20 mouse cellular contexts compared by ENCODE assay signal in genomic region chr12:84814663-84815325, GRCm38 (mm10). TPM values are rescaled to one million over a fixed set of nuclear protein-coding genes. Genes with fewer than 3 reads are reported as not detected.
A peak's percentile ranks its signal among the peaks of the same experiment; 100 is the strongest.
DNase-seq lines count a peak whose midpoint lies in the region; ATAC-seq and TF ChIP-seq lines count a peak whose summit lies in the region.
"Had no signal": no experiment of that assay in that cellular context is flagged by ENCODE, and none has a peak within 500 bp of the region (broad histone marks: within the 10 kb centered on the region; RNA-seq: fewer than 3 reads in every experiment).

No protein-coding gene starts in this region.

- H3K27me3 ChIP-seq in lung, postnatal 0 days (replicated peaks; ENCODE audit: insufficient read depth, low read length): no peaks in the 10 kb centered on the region
- no peaks in the 10 kb centered on the region for H3K27me3 ChIP-seq in stomach, postnatal 0 days (ENCODE audit: control insufficient read depth, insufficient read depth, low read length)
- H3K27me3 ChIP-seq: forebrain, embryonic 13.5 days; hindbrain, embryonic 12.5 days had no signal

- DNase-seq in lung, adult 18-20 months: peak; percentile 60 to 80
- DNase-seq in lung, adult 2 months: no peak
- peak; percentile 82 for DNase-seq in lung, postnatal 0 days (ENCODE audit: low spot score)
- peak; percentile 72 for DNase-seq in lung, postnatal 36 days
- peak; percentile 63 for DNase-seq in stomach, postnatal 0 days (ENCODE audit: low spot score)
- no peak for DNase-seq in kidney, postnatal 25 days
- no peak for DNase-seq in cerebellum, postnatal 36 days
- no peak for DNase-seq in retina, embryonic 14.5 days (ENCODE audit: low spot score)
- DNase-seq: adrenal gland, adult 2 months; adrenal gland, postnatal 36 days; cerebellum, adult 11-12 months; cerebellum, adult 9-10 months; gastrocnemius, postnatal 36 days; heart, adult 11 months; heart, postnatal 4 days had no signal

- TF ChIP-seq POLR2A in lung, adult 2 months (IDR thresholded peaks at IDR 0.05; ENCODE audit: borderline replicate concordance, extremely low read depth, low read depth, low read length): no peak

- H3K4me2 ChIP-seq in lung, postnatal 0 days (replicated peaks; ENCODE audit: low read depth, low read length): no peak overlapping the region
- no peak overlapping the region for H3K4me2 ChIP-seq in stomach, postnatal 0 days (replicated peaks; ENCODE audit: low read depth)
- H3K4me2 ChIP-seq: forebrain, embryonic 13.5 days; heart, embryonic 13.5 days; hindbrain, embryonic 12.5 days had no signal

- peak overlapping the region; percentile 64; the same call in 1 of the 2 replicates for H3K27ac ChIP-seq in lung, postnatal 0 days (ENCODE audit: low read length)
- H3K27ac ChIP-seq in stomach, postnatal 0 days (replicated peaks): peak overlapping the region; percentile 73
- H3K27ac ChIP-seq: embryonic facial prominence, embryonic 10.5 days; forebrain, embryonic 13.5 days; heart, embryonic 13.5 days; hindbrain, embryonic 12.5 days had no signal

- no peak overlapping the region for H3K4me3 ChIP-seq in lung, adult 2 months (replicated peaks; ENCODE audit: extremely low read depth, low read depth, low read length)
- H3K4me3 ChIP-seq in lung, postnatal 0 days (ENCODE audit: low read depth, low read length): no peak overlapping the region
- no peak overlapping the region for H3K4me3 ChIP-seq in stomach, postnatal 0 days (ENCODE audit: low read depth, low read length)
- H3K4me3 ChIP-seq: embryonic facial prominence, embryonic 10.5 days; forebrain, embryonic 13.5 days; heart, embryonic 13.5 days; hindbrain, embryonic 12.5 days had no signal

- 63% methylated on average over 3 of the region's 3 CpGs for WGBS in lung, adult 2 months
- 56% methylated on average over 3 of the region's 3 CpGs for whole genome bisulfite sequencing in lung, postnatal 0 days
- 39% methylated on average over 3 of the region's 3 CpGs for WGBS in stomach, postnatal 0 days

- no peaks in the 10 kb centered on the region for H3K36me3 ChIP-seq in lung, postnatal 0 days (ENCODE audit: insufficient read depth, low read length)
- H3K36me3 ChIP-seq in stomach, postnatal 0 days (ENCODE audit: control insufficient read depth, insufficient read depth, low read length): no peaks in the 10 kb centered on the region
- H3K36me3 ChIP-seq: embryonic facial prominence, embryonic 10.5 days; heart, embryonic 13.5 days; hindbrain, embryonic 12.5 days had no signal

- peak; percentile 78 for ATAC-seq in lung, postnatal 0 days
- peak; percentile 87 for ATAC-seq in stomach, postnatal 0 days (ENCODE audit: low FRiP score, low TSS enrichment)
- ATAC-seq: forebrain, embryonic 13.5 days; hindbrain, embryonic 16.5 days had no signal

- no peak for TF ChIP-seq EP300 in lung, postnatal 0 days (IDR thresholded peaks at IDR 0.05)
- no peak for TF ChIP-seq EP300 in stomach, postnatal 0 days (optimal IDR thresholded peaks at IDR 0.05)

- no peak overlapping the region for H3K9ac ChIP-seq in lung, postnatal 0 days (replicated peaks; ENCODE audit: low read depth)
- H3K9ac ChIP-seq in stomach, postnatal 0 days (ENCODE audit: low read length): no peak overlapping the region
- H3K9ac ChIP-seq: forebrain, embryonic 13.5 days; heart, embryonic 13.5 days; hindbrain, embryonic 12.5 days had no signal

- no peak for TF ChIP-seq CTCF in lung, adult 2 months (IDR thresholded peaks at IDR 0.05; ENCODE audit: insufficient read depth, low read length)
- no peak for TF ChIP-seq CTCF in lung, postnatal 0 days (IDR thresholded peaks at IDR 0.05)
- TF ChIP-seq CTCF in stomach, postnatal 0 days (IDR thresholded peaks at IDR 0.05; ENCODE audit: low read depth): no peak

- H3K4me1 ChIP-seq in lung, adult 2 months (ENCODE audit: control insufficient read depth, insufficient read depth, low read length): no peaks in the 10 kb centered on the region; the same call in 1 of the 2 replicates
- H3K4me1 ChIP-seq in lung, postnatal 0 days (ENCODE audit: insufficient read depth, low read depth, low read length): peaks cover 6% of the 10 kb centered on the region
- no peaks in the 10 kb centered on the region for H3K4me1 ChIP-seq in stomach, postnatal 0 days (replicated peaks; ENCODE audit: control insufficient read depth, insufficient read depth)
- H3K4me1 ChIP-seq: embryonic facial prominence, embryonic 10.5 days; forebrain, embryonic 13.5 days; hindbrain, embryonic 12.5 days had no signal

- no peaks in the 10 kb centered on the region for H3K9me3 ChIP-seq in lung, postnatal 0 days (ENCODE audit: low read length)
- H3K9me3 ChIP-seq in stomach, postnatal 0 days (ENCODE audit: control insufficient read depth, low read length): no peaks in the 10 kb centered on the region
- H3K9me3 ChIP-seq: embryonic facial prominence, embryonic 10.5 days; forebrain, embryonic 13.5 days; heart, embryonic 13.5 days; hindbrain, embryonic 12.5 days had no signal

RNA-seq across cellular contexts. Expression of gene Isca2, which starts 41.7 kb away (rescaled TPM):
- 28.0 and 34.2 TPM in 2 replicates for polyA plus RNA-seq in lung, adult 2 months (2012; rRNA removed)
- 103 and 105 TPM in 2 replicates for polyA plus RNA-seq in lung, postnatal 0 days (2015; fragmentation: Nextera tagmentation; extraction: Ambion mirVana)
- 73.0 and 75.2 TPM in 2 replicates for polyA plus RNA-seq in stomach, postnatal 0 days (2015; fragmentation: Nextera tagmentation; extraction: Ambion mirVana)

RNA-seq across cellular contexts. Expression of gene Npc2, which starts 41.8 kb away (rescaled TPM):
- polyA plus RNA-seq in lung, adult 2 months (2012; rRNA removed): 572 and 1,005 TPM in 2 replicates
- 523 and 558 TPM in 2 replicates for polyA plus RNA-seq in lung, postnatal 0 days (2015; fragmentation: Nextera tagmentation; extraction: Ambion mirVana)
- 49.0 and 49.4 TPM in 2 replicates for polyA plus RNA-seq in stomach, postnatal 0 days (2015; fragmentation: Nextera tagmentation; extraction: Ambion mirVana)

Comparison
In these comparisons a context has a peak if more than half of its experiments do, and no peak if none do; other contexts are left out.
1. DNase-seq: peak in lung, adult 18-20 months (2 of 2), lung, postnatal 0 days (single experiment), lung, postnatal 36 days (single experiment) and stomach, postnatal 0 days (single experiment); none in lung, adult 2 months (single experiment), kidney, postnatal 25 days (0 of 2), cerebellum, postnatal 36 days (0 of 2) and retina, embryonic 14.5 days (single experiment).
2. RNA of gene Npc2, which starts 41.8 kb away (polyA plus RNA-seq): 572 to 1,005 TPM in lung, adult 2 months and 523 to 558 TPM in lung, postnatal 0 days; 49.0 to 49.4 TPM in stomach, postnatal 0 days; every median in the first group is over 10 times any median in the second.